Mouse (Mus musculus) spleen, adult 2 months (tissue): ENCODE data around the gene Rai1.

Experiments used
- CTCF ChIP-seq: fragments of 200-500 bp; IDR thresholded peaks from 2 replicates; pipeline ENCODE4 v1.5.1; 2011; ENCODE audit warnings: mild to moderate bottlenecking, inconsistent platforms; ENCODE audit not compliant: insufficient read depth, insufficient read length, insufficient replicate concordance; ENCODE audit errors: extremely low read depth
- POLR2A ChIP-seq: fragments of 200-500 bp; IDR thresholded peaks from 2 replicates; pipeline ENCODE4 v1.6.1; 2011; ENCODE audit warnings: low read depth, low read length, inconsistent platforms

- TF ChIP-seq POLR2A (no peak), CTCF (no peak)
Observed at GRCm38 (mm10) chr11:60208201-60208600, 103.4 kb downstream of the Rai1 start.
